Mouse (Mus musculus) small intestine, adult 2 months (tissue): ENCODE measurements around the gene Otof.

Experiments used
- CTCF ChIP-seq: fragments of 200-500 bp; IDR thresholded peaks from 2 replicates; pipeline ENCODE4 v1.5.1; 2012; ENCODE audit warnings: low read depth, mild to moderate bottlenecking, control low read depth, inconsistent platforms, low read length, moderate library complexity, mixed read lengths; ENCODE audit not compliant: insufficient replicate concordance, insufficient read length; ENCODE audit errors: extremely low read depth
- POLR2A ChIP-seq: fragments of 200-500 bp; IDR thresholded peaks from 2 replicates; pipeline ENCODE4 v1.6.1; 2012; ENCODE audit warnings: low read depth, mild to moderate bottlenecking, control low read depth, inconsistent platforms, low read length, moderate library complexity

- TF ChIP-seq POLR2A (no peak), CTCF (peak; percentile 68; the same call in 1 of the 2 replicates)
Measured at GRCm38 (mm10) chr5:30476534-30476933, 14.8 kb upstream of the Otof start.
